Comparison of ENCODE assay signal across 9 mouse cellular contexts in the genomic region with DNA sequence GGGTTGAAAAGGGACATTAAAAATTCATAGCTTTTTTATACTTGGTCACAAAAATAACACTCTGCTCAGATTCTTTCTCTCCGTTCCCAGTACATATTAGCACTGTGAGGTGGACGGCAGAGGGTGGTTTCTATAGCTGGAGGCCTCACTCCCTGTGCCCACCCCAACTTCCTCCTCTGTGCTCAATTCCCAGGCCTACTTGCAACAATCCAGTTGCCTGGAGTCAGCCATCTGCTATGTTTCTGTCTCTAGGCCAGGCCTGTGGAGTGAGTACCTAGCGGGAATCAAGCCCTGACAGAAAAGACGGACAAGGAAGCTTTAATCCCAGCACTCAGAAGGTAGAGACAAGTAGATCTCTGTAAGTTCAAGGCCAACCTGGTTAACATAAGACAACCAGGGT. TPM values are rescaled to one million over a fixed set of nuclear protein-coding genes. Genes with fewer than 3 reads are reported as not detected.
DNase-seq lines count a peak whose midpoint lies in the region; ATAC-seq and TF ChIP-seq lines count a peak whose summit lies in the region.
"Had no signal": no experiment of that assay in that cellular context is flagged by ENCODE, and none has a peak within 500 bp of the region (broad histone marks: within the 10 kb centered on the region; RNA-seq: fewer than 3 reads in every experiment).

No protein-coding gene starts in this region.

- no peak overlapping the region for H3ac ChIP-seq in myocyte (ENCODE audit: control insufficient read depth, insufficient read length)

- peaks cover 23% of the 10 kb centered on the region for H3K36me3 ChIP-seq in embryonic facial prominence, embryonic 13.5 days
- peaks cover 13% of the 10 kb centered on the region for H3K36me3 ChIP-seq in myocyte (ENCODE audit: control insufficient read depth, insufficient read depth)

- no peaks in the 10 kb centered on the region for H3K27me3 ChIP-seq in embryonic facial prominence, embryonic 13.5 days
- no peaks in the 10 kb centered on the region for H3K27me3 ChIP-seq in myocyte (ENCODE audit: control insufficient read depth, insufficient read depth, insufficient read length)

- ATAC-seq in frontal cortex, adult (ENCODE audit: low TSS enrichment) = peak; percentile 68
- no peak for ATAC-seq in embryonic facial prominence, embryonic 13.5 days (ENCODE audit: insufficient number of reproducible peaks, insufficient read depth, low FRiP score, low TSS enrichment, low read depth)
- ATAC-seq in monocyte, adult 5-6 weeks (replicated peaks; ENCODE audit: insufficient number of reproducible peaks, low FRiP score, low TSS enrichment, poor library complexity, severe bottlenecking) = no peak

- no peak overlapping the region for H3K4me2 ChIP-seq in embryonic facial prominence, embryonic 13.5 days
- H3K4me2 ChIP-seq in myocyte (ENCODE audit: low read depth) = peak overlapping the region; percentile 93

- H3K27ac ChIP-seq in embryonic facial prominence, embryonic 13.5 days = 0 out of 2 replicates have a peak overlapping the region, but pooled peaks have one; percentile 24

- no peak for TF ChIP-seq POLR2A in myocyte (IDR thresholded peaks at IDR 0.05; ENCODE audit: insufficient read length, low read depth)

- no peak overlapping the region for H3K4me3 ChIP-seq in embryonic facial prominence, embryonic 13.5 days
- H3K4me3 ChIP-seq in myocyte = no peak overlapping the region

- intact Hi-C loops in left cerebral cortex, postnatal 14 days (cut with DNase I) = loop anchor here (5.0 kb wide), 1 partner anchor 35 kb away; no protein-coding TSS in a partner anchor
- intact Hi-C loops in left cerebral cortex, postnatal 4 days (cut with DNase I) = no loop called here

- H3K9me3 ChIP-seq in embryonic facial prominence, embryonic 13.5 days = no peaks in the 10 kb centered on the region

- DNase-seq in frontal cortex, postnatal 10 days (ENCODE audit: low spot score in 2 of 2) = no peak
- DNase-seq in left cerebral cortex, postnatal 14 days (ENCODE audit: low spot score in 2 of 2) = peak; percentile 35 to 66
- DNase-seq in left cerebral cortex, postnatal 4 days = no peak
- DNase-seq in spleen, postnatal 36 days (ENCODE audit: low spot score in 2 of 2) = no peak
- DNase-seq: lung, adult 2 months had no signal

- WGBS in embryonic facial prominence, embryonic 13.5 days = 65% methylated on average over 4 of the region's 4 CpGs

- peaks cover 91% of the 10 kb centered on the region for H3K4me1 ChIP-seq in embryonic facial prominence, embryonic 13.5 days

- H3K79me2 ChIP-seq in myocyte (ENCODE audit: control insufficient read depth, insufficient read depth) = peaks cover 82% of the 10 kb centered on the region

- H3K9ac ChIP-seq in embryonic facial prominence, embryonic 13.5 days = no peak overlapping the region

TF ChIP-seq in myocyte, 11 proteins besides CTCF, POLR2A, EP300 and RAD21:
- TF ChIP-seq MAX (IDR thresholded peaks at IDR 0.05; ENCODE audit: low read depth) (no peak), POLR2AphosphoS2 (IDR thresholded peaks at IDR 0.05; ENCODE audit: insufficient read length, low read depth) (no peak), E2F4 (IDR thresholded peaks at IDR 0.05; ENCODE audit: insufficient read depth) (no peak)

RNA-seq across cellular contexts. Expression of a gene that starts 39.5 kb away (rescaled TPM):
- total RNA-seq in left cerebral cortex, postnatal 14 days (2021) = 100 to 1,000 TPM; 177 to 205 TPM
- total RNA-seq in left cerebral cortex, postnatal 4 days (2021) = 100 to 1,000 TPM; 129 to 134 TPM
- polyA plus RNA-seq in embryonic facial prominence, embryonic 13.5 days (2015; fragmentation: Nextera tagmentation; extraction: Ambion mirVana) = 232 and 258 TPM in 2 replicates
- polyA plus RNA-seq in myocyte (2012; fragmentation: generic; extraction: Trizol) = 270 TPM
- total RNA-seq in monocyte, adult 5-6 weeks (2017) = 25.4 to 66.0 TPM (median 36.9 TPM) in 3 replicates

RNA-seq across cellular contexts. Expression of a gene that starts 41.4 kb away (rescaled TPM):
- total RNA-seq in left cerebral cortex, postnatal 14 days (2021) = 1 to 10 TPM in 1 of 2 experiments, under 1 TPM in 1; 0.59 to 1.3 TPM
- total RNA-seq in left cerebral cortex, postnatal 4 days (2021) = under 1 TPM; 0.18 to 0.52 TPM
- 0.69 and 1.2 TPM in 2 replicates for polyA plus RNA-seq in embryonic facial prominence, embryonic 13.5 days (2015; fragmentation: Nextera tagmentation; extraction: Ambion mirVana)
- 0.24 TPM for polyA plus RNA-seq in myocyte (2012; fragmentation: generic; extraction: Trizol)
- 0.87 TPM in 1 of 3 replicates, not detected in the others for total RNA-seq in monocyte, adult 5-6 weeks (2017)

RNA-seq across cellular contexts. Expression of a gene that starts 59.0 kb away (rescaled TPM):
- under 1 TPM in 1 of 2 experiments, not detected in 1; 0.47 TPM for total RNA-seq in left cerebral cortex, postnatal 14 days (2021)
- 1 to 10 TPM; 2.3 to 3.7 TPM for total RNA-seq in left cerebral cortex, postnatal 4 days (2021)
- polyA plus RNA-seq in embryonic facial prominence, embryonic 13.5 days (2015; fragmentation: Nextera tagmentation; extraction: Ambion mirVana) = 25.5 and 29.4 TPM in 2 replicates
- 0.50 TPM for polyA plus RNA-seq in myocyte (2012; fragmentation: generic; extraction: Trizol)
- not detected in 3 replicates for total RNA-seq in monocyte, adult 5-6 weeks (2017)

RNA-seq across cellular contexts. Expression of a gene that starts 59.1 kb away (rescaled TPM):
- total RNA-seq in left cerebral cortex, postnatal 14 days (2021) = 100 to 1,000 TPM; 163 to 174 TPM
- 100 to 1,000 TPM; 212 to 213 TPM for total RNA-seq in left cerebral cortex, postnatal 4 days (2021)
- 453 and 455 TPM in 2 replicates for polyA plus RNA-seq in embryonic facial prominence, embryonic 13.5 days (2015; fragmentation: Nextera tagmentation; extraction: Ambion mirVana)
- 335 TPM for polyA plus RNA-seq in myocyte (2012; fragmentation: generic; extraction: Trizol)
- 285 to 328 TPM (median 291 TPM) in 3 replicates for total RNA-seq in monocyte, adult 5-6 weeks (2017)

RNA-seq across cellular contexts. Expression of a gene that starts 59.2 kb away (rescaled TPM):
- total RNA-seq in left cerebral cortex, postnatal 14 days (2021) = 1 to 10 TPM; 2.0 to 3.7 TPM
- total RNA-seq in left cerebral cortex, postnatal 4 days (2021) = 10 to 100 TPM; 12.9 to 14.7 TPM
- polyA plus RNA-seq in embryonic facial prominence, embryonic 13.5 days (2015; fragmentation: Nextera tagmentation; extraction: Ambion mirVana) = 7.7 and 9.9 TPM in 2 replicates
- 0.18 TPM for polyA plus RNA-seq in myocyte (2012; fragmentation: generic; extraction: Trizol)
- 31.9 to 70.2 TPM (median 54.1 TPM) in 3 replicates for total RNA-seq in monocyte, adult 5-6 weeks (2017)

Comparison
In these comparisons a context has a peak if more than half of its experiments do, and no peak if none do; other contexts are left out.
1. DNase-seq: peak in left cerebral cortex, postnatal 14 days (2 of 2); none in frontal cortex, postnatal 10 days (0 of 2), left cerebral cortex, postnatal 4 days (single experiment) and spleen, postnatal 36 days (0 of 2).